Mouse (Mus musculus) liver, adult 2 months (tissue): ENCODE results near the gene Opn4. TPM values are rescaled to one million over a fixed set of nuclear protein-coding genes. Genes with fewer than 3 reads are reported as not detected.

Source experiments
- DNase-seq: peaks from one replicate; pipeline ENCODE4 v3.0.0-alpha.2; 2011; ENCODE audit warnings: low read depth, low spot score; ENCODE audit errors: extremely low read depth
- H3K27ac ChIP-seq: fragments of 200-500 bp; replicated peaks from 2 replicates; pipeline ENCODE4 v1.5.1; 2012; ENCODE audit warnings: low read depth, mild to moderate bottlenecking, control low read depth, inconsistent platforms, low read length; ENCODE audit not compliant: insufficient read depth
- H3K27me3 ChIP-seq: fragments of 200-500 bp; 2 replicates; pipeline ENCODE4 v1.6.1; 2012; ENCODE audit warnings: mild to moderate bottlenecking, moderate library complexity, low read length, inconsistent platforms; ENCODE audit not compliant: control insufficient read depth, insufficient read depth
- H3K36me3 ChIP-seq: fragments of 200-500 bp; 2 replicates; pipeline ENCODE4 v1.6.1; 2012; ENCODE audit warnings: low read length, inconsistent platforms; ENCODE audit not compliant: control insufficient read depth, insufficient read depth
- H3K4me1 ChIP-seq: fragments of 200-500 bp; 2 replicates; pipeline ENCODE4 v1.6.1; 2011; ENCODE audit warnings: low read length; ENCODE audit not compliant: control insufficient read depth, insufficient read depth
- H3K4me3 ChIP-seq: fragments of 200-500 bp; 2 replicates; pipeline ENCODE4 v1.5.1; 2011; ENCODE audit warnings: low read depth, mild to moderate bottlenecking, control low read depth, low read length, moderate library complexity; ENCODE audit not compliant: insufficient read depth
- H3K79me2 ChIP-seq: fragments of 200-500 bp; 2 replicates; pipeline ENCODE4 v1.6.1; 2012; ENCODE audit warnings: inconsistent platforms, mild to moderate bottlenecking, low read length, moderate library complexity; ENCODE audit not compliant: control insufficient read depth, insufficient read depth
- H3K9ac ChIP-seq: fragments of 200-500 bp; 2 replicates; pipeline ENCODE4 v1.6.1; 2012; ENCODE audit warnings: low read depth, mild to moderate bottlenecking, control low read depth, inconsistent platforms, low read length
- CTCF ChIP-seq: fragments of 200-500 bp; IDR thresholded peaks from 2 replicates; pipeline ENCODE4 v1.5.1; 2011; ENCODE audit warnings: low read depth, low read length, control low read depth
- POLR2A ChIP-seq: fragments of 200-500 bp; IDR thresholded peaks from 2 replicates; pipeline ENCODE4 v1.6.1; 2011; ENCODE audit warnings: low read length, control low read depth; ENCODE audit not compliant: insufficient read depth; ENCODE audit errors: extremely low read depth
- WGBS: fragments of 180-500 bp; shearing (Covaris S2); methylation state at CpG from one replicate; pipeline ENCODE4 v1.1.7; 2018; 5-methylcytosine and 5-hydroxymethylcytosine counted together
- polyA plus RNA-seq: library from polyadenylated mRNA; depleted of rRNA; stranded (reverse); fragments of >200 nt; gene quantifications from 2 replicates; pipeline ENCODE4 v1.2.3, GENCODE M21; 2012
- total RNA-seq: library from RNA; depleted of rRNA; stranded (reverse); fragments of >200 nt; gene quantifications from 2 replicates; pipeline ENCODE4 v1.2.3, GENCODE M21; 2014

Opn4 gene
- total and polyA plus RNA-seq, 2 experiments: not detected

- WGBS: 92% methylated on average over 4 of the region's 4 CpGs
- Histone ChIP-seq H3K4me1 (no peaks in the 10 kb centered on the region), H3K4me3 (no peak overlapping the region), H3K27ac (no peak overlapping the region), H3K36me3 (no peaks in the 10 kb centered on the region; the same call in 1 of the 2 replicates), H3K27me3 (no peaks in the 10 kb centered on the region), H3K79me2 (no peaks in the 10 kb centered on the region), H3K9ac (no peak overlapping the region)
- TF ChIP-seq POLR2A: no peak
- TF ChIP-seq CTCF: no peak
- DNase-seq: no peak
These were observed 11.6 kb upstream of the Opn4 start for GRCm38 (mm10) chr14:34611591-34611990.

GRCm38 (mm10) chr14:34601910-34602309 lies 2.0 kb upstream of the Opn4 start:
- no peak for TF ChIP-seq POLR2A
- TF ChIP-seq CTCF: no peak

GRCm38 (mm10) chr14:34595596-34596255 lies 4.2 kb downstream of the Opn4 start:
- WGBS: 72% methylated on average over 17 of the region's 17 CpGs
- no peaks in the 10 kb centered on the region for H3K79me2 ChIP-seq
- no peak for DNase-seq
- H3K36me3 ChIP-seq: no peaks in the 10 kb centered on the region
- TF ChIP-seq POLR2A (no peak), CTCF (peak; percentile 48)
- H3K9ac ChIP-seq: no peak overlapping the region
- H3K4me1 ChIP-seq: no peaks in the 10 kb centered on the region
- H3K27ac ChIP-seq: no peak overlapping the region
- H3K4me3 ChIP-seq: no peak overlapping the region
- H3K27me3 ChIP-seq: no peaks in the 10 kb centered on the region

More at GRCm38 (mm10) chr14:34601910-34602309, 2.0 kb upstream of the Opn4 start:
- no peaks in the 10 kb centered on the region for H3K4me1 ChIP-seq
- 95% methylated on average over 7 of the region's 7 CpGs for WGBS
- DNase-seq: no peak
- H3K79me2 ChIP-seq: no peaks in the 10 kb centered on the region
- no peaks in the 10 kb centered on the region for H3K27me3 ChIP-seq
- no peak overlapping the region for H3K9ac ChIP-seq
- H3K36me3 ChIP-seq: no peaks in the 10 kb centered on the region
- no peak overlapping the region for H3K4me3 ChIP-seq
- no peak overlapping the region for H3K27ac ChIP-seq

- Histone ChIP-seq H3K27me3 (no peaks in the 10 kb centered on the region), H3K4me1 (peaks cover 13% of the 10 kb centered on the region), H3K9ac (no peak overlapping the region), H3K79me2 (no peaks in the 10 kb centered on the region), H3K4me3 (no peak overlapping the region), H3K27ac (no peak overlapping the region), H3K36me3 (no peaks in the 10 kb centered on the region)
- DNase-seq: no peak
- WGBS: 78% methylated on average over 15 of the region's 15 CpGs
- TF ChIP-seq POLR2A (no peak), CTCF (no peak)
These were observed 8.0 kb downstream of the Opn4 start for GRCm38 (mm10) chr14:34591741-34592535.

- WGBS: 81% methylated on average over 24 of the region's 24 CpGs
- Histone ChIP-seq H3K27me3 (no peaks in the 10 kb centered on the region), H3K79me2 (no peaks in the 10 kb centered on the region), H3K27ac (no peak overlapping the region), H3K36me3 (no peaks in the 10 kb centered on the region), H3K4me3 (no peak overlapping the region), H3K9ac (no peak overlapping the region), H3K4me1 (peaks cover 15% of the 10 kb centered on the region)
- TF ChIP-seq CTCF (no peak), POLR2A (no peak)
- DNase-seq: no peak
These were observed 8.9 kb downstream of the Opn4 start for GRCm38 (mm10) chr14:34590743-34591675.
